Mouse (Mus musculus) megakaryocyte, adult 5-6 weeks (primary cell): ENCODE measurements around the gene Zranb3. TPM values are rescaled to one million over a fixed set of nuclear protein-coding genes. Genes with fewer than 3 reads are reported as not detected.
A peak's percentile ranks its signal among the peaks of the same experiment; 100 is the strongest.
"Not testable (repeated sequence)": the region's sequence is repeated elsewhere in the genome, so short reads cannot be mapped to it uniquely, and the experiment has no call there.

Experiments used
- ATAC-seq: 2 replicates; pipeline ENCODE4 v1.8.0; 2016; ENCODE audit warnings: mild to moderate bottlenecking, inconsistent platforms; ENCODE audit not compliant: poor library complexity, severe bottlenecking
- total RNA-seq, 2 experiments: library from RNA; stranded (forward) in 1 of 2; stranded (reverse) in 1 of 2; fragments of 153-499, 151-499 nt in 1 of 2; fragments of 221-1000, 200-1000 nt in 1 of 2; gene quantifications; 2 replicates each; pipeline versions ENCODE4 v1.2.3 to v1.2.4; 2015 to 2017

Gene Zranb3
- total RNA-seq, 2 experiments from 2014 or later = 3.7 to 6.4 TPM

DNA sequence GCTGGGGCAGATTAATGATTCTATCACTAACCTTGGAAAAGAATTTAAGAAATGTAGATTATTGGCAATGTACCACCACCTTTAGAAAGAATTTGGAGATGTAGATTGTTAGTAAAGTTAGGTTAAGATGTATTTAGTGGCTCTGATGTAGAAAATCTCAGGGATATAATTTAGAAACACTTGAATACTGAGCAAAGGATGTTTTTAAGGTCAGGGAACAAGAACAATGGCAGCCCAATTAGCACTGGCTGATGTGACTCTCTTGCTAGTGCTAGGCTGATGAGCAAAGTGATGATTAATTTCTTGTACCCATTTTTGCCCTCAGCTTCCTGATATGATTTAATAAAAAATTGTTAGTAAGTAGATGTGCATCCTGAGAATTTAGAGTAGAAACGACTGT lies 41.4 kb downstream of the Zranb3 start:
- no peak for ATAC-seq

DNA sequence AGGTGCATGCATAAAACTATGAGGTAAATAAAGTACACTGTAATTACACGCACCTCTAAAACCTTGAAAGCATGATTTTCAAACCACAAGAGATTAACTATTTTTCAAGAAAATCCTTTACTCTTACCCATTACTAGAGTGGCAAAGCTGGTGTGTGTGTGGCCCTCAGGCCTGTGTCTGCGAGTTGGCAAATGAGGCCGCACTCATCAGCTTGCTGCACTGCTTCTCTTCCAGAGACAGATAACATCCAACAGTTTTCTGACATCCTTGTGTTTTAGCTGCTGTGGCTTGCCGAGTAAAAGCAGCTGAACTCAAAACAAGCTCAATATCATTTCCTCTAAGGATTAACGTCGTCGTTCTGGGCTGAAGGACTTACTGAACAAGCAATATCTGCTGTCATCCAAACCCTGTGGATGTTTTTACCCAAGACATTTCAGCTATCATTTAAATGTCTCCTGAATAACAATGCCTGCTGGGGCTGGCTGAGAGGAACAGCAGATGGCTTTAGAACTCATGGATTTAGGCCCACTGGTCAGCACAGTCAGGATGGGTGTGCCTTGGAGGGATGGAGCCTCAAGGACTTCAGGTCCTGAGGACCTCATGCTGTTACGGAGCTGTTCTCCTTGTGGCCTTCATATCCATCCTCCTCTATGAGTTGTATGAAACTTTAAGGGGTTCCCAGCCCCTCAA lies 42.0 kb downstream of the Zranb3 start:
- no peak for ATAC-seq

DNA sequence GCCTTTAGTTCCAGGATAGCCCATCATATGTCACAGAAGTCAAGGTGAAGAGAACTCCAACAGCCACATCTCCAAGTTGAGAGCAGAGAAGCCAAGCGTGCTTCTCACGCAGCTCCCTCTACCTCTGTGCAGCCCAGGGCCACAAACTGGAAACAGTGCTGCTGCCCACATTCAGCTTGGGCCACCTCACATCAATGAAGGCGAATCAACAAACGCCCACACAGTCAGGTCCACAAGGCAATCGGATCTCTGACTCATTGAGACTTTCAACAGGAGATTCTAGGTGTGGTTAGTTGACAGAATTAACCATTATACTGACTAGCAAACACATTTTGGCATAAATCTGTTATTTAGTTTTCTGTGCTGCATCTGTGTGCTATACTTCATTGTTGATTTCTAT lies 44.2 kb downstream of the Zranb3 start:
- ATAC-seq = no peak

DNA sequence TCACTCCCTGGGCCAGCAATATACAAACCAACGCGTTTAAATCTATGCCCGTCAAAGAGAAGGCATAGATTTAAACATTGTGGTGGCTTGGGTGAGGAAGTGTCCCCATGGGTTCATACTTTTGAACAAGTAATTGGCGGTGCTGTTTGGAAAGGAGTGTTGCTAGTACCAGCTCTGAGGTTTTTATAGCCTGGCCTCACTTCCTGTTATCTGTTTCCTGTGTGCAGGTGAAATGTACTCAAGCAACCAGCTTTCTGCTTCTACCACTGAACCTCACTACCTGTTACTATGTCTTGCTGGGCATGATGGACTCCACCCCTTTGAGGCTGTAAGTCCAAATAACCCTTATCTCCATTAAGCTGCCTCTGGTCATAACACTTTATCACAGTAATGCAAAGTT lies 45.6 kb downstream of the Zranb3 start:
- ATAC-seq = peak; percentile 56

DNA sequence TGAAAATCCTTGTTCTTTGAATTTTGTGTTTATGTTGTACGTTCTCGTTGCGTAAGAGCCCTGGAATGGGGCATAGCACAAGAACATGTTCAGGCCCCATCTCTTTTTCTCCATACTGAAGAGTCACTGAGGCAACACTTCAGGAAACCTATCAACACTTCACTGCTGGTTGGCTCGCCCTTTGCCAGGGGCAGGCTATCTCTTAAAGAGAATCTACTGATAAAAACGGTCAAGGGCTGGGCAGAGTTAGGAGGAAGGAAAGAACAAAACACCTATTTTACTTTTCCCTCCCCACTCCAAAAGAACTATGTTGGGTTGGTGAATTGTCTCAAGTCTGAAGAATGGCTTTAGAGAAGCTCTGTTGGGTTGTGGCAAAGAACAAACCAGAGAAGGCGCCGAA lies 55.9 kb downstream of the Zranb3 start:
- no peak for ATAC-seq

DNA sequence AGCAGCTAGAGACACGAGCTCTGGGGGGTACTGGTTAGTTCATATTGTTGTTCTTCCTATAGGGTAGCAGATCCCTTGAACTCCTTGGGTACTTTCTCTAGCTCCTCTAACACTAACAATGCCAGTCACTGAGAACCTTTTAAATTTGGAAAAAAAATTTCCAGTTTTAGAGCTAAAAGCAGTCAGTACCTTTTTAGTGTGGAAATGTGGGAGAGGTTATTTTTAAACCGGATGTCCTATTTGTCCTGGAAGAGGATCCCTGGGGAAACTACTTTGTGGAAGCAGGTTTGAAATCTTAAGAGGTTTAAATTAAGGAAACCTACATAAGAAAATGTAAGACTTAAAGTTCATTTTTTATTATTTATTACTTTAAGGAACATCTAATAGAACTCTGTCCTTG lies 56.4 kb downstream of the Zranb3 start:
- ATAC-seq = no peak

DNA sequence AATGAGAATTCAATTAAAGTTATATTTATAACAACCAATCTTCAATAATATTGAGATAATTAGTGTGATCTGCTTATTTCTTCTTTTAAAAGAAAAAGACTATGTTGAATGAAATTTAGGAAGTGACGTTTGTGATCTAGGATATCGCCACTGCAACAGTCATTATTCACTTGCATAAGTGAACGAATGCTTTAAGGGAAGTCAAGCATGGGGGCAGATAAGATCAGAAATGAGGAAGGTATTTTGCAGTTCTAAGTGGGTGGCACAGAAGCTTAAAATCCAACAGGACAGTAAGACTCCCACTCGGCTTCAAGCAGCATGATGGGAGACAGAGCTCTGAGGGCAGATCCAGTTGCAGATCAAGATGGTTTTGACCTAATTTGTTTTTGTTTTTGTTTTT lies 58.7 kb downstream of the Zranb3 start:
- peak; percentile 80 for ATAC-seq

DNA sequence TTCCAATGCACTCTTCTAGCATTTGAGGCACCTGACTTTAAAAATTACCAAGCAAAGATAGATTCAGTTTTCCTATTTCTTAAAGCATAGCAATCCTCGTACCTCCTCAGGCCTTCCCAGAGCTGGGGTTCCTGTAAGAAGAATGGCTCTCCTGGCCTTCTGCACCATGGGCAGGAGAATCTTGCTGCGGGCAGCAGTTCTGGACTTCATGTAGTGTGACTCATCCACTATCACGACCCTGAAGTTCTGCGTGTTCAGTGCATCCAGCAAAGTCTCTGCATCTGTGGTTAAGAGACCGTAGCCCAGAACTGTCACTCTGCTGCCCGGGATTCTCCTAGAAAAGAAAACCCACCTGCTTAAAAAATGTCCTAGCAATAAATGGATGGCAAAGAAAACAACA lies 66.6 kb downstream of the Zranb3 start:
- no peak for ATAC-seq

DNA sequence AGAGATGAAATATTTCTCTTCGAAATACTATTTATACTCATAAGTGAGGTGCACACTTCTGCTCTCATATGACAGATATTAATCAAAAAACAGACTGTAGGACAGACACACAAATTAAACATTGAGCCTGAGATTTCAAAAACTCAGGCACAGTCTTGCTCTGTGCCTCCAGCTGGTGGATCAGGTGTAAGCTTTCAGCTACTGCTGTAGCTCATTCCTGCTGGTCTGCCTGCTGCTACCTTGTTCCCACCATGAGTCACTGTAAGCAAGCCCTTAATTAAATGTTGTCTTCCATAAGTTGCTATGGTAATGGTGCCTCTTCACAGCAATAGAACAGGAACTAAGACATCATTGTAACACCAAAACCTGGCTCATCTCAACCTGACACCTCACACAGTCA lies 70.7 kb downstream of the Zranb3 start:
- no peak for ATAC-seq

DNA sequence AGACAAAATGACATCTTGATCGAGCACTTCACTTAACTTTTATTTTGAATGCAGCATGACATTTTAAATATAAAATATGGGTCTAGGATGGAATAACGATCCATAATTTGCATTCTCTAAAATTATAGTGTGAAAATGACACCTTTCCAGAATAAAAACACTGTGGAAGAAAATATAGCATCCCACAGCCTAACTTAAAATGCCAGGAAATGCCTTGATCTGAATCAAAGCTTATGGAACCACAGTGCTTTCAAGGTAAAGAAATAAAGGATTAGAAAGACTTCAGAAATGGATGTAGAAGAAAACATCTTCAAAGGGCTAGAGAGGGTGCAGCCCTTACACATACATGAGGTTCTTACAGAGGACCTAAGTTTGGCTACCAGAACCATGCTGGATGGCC lies 71.3 kb downstream of the Zranb3 start:
- ATAC-seq = no peak

DNA sequence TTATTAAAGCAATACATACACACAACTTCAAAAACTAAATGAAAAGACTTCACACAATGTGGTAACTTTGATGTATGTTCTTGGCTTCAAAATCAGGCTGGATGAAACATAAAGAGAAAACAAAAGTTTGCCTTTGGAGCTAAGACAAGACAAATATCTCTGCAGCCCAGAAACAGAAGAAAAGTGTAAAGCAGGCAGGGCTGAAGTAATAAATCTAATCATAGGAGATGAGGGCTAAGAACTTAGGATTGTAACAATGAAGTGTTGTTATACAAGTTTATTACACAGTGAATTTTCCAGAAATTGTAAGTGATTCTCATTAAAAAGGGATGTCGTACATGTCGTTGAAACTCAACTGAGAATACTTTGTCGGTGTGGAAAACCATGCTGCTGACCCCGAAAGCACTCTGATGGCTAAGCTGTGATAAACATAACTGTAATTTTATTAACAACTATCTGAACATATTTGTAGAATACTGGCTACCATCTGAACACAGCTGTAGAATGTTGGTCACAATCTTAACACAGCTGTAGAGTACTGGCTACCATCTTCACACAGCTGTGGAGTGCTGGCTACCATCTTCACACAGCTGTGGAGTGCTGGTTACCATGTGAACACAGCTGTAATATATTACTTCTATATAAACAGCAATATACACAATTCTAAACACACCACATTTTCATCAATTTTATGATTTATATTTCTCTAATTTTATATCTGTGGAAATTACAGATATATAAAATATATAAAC lies 78.3 kb downstream of the Zranb3 start:
- no peak for ATAC-seq

DNA sequence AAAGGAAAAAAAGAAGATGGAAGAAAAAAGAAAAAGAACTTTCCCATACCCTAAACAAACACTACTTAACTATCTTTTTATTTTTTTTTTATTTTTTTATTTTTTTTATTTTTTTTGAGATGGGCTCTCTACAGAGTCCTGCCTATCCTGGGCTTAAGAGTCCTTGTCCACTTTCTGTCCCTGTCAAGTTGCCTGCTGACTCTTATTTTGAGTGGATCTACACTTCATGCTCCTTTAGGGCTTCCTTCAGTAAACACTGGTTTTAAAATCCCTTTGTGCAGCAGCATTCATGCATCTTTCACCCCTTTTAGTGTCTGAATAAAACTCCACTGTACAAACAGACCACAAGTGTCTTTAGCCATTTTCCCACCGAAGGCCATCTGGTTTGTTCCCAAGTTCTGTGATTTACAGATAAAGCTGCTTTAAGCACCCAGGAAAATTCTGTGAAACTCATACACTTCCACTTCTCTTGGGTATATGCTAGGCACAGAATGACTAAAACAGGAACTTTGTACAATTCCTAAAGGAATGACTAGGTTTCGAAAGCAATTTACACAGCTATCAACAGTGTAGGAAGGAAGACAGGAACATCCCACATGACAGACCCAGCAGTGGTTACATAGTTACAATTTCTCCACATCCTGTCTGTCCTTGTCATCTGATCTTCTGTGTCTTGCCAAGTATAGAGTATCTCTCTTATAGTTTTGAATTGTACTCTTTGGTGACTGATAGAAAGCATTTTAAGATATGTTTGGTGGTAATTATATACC lies 82.7 kb downstream of the Zranb3 start:
- ATAC-seq = no peak

DNA sequence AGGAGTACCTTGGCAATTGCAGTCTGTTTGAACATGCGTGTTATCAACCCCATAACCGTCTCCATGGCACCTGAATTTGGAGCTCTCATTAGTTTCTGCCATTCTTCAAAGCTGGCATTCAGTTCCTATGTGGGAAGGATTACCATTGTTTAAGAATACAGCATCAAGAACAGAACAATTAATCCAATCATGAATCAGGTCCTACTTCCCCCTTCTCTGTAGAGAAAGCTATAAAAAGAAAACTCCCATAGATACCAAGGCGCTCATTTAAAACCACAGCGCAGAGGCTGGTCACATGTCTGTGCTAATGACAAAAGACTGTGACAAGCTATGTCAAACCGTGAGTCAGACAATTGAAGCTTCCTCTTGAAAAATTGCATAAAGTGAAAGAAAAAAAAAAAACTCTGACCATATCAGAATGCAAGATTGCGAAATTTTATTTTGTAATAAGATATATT lies 86.8 kb downstream of the Zranb3 start:
- peak; percentile 93 for ATAC-seq

DNA sequence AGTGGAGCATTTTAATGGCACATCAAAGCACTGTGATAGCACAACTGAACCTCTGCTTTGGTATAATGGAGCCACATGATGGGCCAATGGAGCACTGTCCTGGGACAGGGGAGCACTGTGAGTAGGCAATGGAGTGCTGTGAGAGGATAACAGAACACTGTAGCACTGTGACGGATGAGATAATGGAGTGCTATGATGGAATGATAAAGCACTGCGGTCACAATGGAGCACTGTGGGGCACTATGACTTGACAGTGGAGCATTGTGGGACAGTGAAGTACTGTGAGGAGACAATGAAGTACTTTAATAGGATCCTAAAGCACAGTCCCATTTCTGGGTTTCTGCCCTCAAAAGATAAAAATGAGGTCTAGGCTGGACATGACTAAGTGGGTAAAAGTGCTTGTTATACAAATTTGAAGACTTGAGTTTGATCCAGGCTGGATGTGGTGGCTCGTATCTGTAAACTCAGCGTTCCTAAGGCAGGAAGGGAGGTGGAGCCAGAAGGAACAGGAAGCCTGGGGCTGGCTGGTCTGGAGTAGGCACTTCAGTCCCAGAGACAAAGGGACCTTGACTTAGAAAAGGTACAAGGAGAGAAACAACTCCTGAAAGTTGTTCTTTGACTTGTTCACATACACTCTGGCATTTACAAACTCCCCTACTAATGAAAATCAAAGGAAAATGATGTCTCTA lies 89.0 kb downstream of the Zranb3 start:
- no peak for ATAC-seq

DNA sequence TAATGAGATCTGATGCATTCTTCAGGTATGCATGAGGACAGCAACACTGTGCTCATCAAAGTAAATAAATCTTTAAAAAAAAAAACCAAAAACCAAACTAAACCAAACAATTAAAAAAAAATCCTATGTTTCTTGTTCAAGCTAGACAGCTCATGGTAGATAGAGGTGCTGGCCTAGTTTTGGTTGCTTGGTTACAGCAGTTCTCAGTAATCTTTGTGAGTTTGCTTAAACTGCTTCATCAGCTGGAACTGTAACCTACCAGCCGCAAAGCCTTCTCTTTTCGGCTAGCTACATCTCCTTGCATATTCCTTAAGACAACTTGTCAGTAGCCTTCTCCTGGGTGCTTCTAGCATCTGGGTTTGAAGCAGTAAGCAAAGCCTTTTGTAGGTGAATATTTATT lies 93.1 kb downstream of the Zranb3 start:
- ATAC-seq = no peak

DNA sequence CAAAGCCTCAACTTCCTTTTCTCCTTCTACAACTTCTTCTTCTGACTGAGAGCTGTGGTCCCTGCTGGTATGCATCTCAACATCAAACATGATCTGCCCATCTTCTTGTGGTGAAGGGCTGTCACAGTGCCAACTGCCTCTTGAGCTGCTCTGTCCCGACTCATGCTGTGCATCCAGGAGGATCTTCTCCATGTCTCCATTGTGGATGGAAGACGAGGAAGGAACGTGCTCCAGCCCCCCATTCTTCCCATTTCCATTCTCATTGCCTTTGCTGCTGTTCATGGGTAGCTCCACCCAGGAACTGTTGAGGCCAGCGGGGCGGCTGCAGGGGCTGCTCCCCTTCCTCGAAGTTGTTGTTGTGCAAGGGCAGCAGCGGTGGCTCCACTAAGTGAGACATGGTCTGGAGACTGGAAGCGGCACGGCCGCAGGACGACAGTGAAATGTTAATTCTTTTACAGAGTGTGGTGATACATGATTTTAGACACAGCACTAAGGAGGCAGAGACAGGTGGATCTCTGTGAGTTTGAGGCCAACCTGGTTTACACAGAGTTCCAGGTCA lies 96.7 kb downstream of the Zranb3 start:
- peak; percentile 80 for ATAC-seq

DNA sequence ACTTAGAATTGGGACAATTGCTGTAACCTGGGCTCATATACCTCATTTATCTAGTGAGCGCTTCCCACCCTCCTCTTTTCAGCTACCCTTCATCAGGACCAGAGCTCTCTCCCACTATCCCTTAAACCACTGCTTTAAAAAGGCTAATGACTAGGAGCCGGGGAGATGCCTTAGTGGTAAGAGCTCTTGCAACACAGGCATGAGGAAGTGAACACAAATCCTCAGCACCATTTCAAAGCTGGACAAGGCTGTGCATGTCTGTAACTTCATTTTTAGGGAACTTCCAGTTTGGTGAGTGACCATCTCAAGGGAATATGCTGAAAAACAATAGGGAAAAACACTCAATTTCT lies 98.5 kb downstream of the Zranb3 start:
- ATAC-seq = peak; percentile 82

DNA sequence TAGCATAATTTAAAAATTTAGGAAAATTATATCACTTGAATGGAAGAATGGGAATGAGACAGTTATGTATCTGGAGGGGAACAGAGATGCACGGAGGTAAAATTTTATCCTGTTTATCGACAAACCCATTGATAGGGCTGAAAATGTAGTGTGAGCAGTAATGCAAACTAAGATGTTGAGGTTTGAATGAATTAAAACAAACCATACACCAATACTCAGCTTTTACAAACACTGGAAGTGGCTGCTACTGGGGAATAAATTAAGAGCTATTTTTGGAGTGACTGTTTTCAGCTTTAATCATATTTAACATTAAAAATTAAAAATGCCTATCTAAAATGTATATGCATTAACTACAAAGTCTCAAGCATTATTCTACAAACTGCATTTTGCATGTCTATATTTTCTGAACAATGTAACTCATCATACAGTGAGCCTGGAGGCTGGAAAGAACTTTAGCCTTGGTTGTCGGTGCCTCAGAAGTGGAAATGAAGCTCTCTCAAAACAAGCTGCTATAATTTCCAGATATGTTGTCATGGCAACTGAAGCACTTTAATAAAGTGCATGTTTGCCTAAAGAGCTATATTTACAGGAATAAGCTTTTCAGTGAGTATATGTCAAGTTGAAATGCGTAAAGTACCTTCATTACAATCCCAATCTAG lies 99.0 kb downstream of the Zranb3 start:
- ATAC-seq = no peak

DNA sequence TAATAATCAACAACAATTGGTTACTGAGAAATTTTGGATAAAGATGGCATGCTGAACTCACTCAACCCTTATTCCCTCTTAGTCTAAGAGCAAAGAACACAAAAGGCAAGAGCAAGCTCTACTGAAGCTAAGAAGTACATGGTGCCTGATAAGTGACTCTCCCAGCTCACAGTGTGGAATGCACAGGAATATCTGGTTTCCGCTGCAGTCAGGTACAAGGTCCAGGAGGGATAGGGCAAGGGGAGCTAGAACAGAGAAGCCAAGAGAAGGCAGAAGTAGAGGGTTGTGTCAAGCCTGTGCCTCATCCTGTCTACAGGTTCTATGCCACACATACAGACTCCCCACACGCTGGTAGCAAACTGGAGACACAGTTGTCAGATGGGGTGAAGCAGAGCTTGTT lies 100.7 kb downstream of the Zranb3 start:
- ATAC-seq = no peak

DNA sequence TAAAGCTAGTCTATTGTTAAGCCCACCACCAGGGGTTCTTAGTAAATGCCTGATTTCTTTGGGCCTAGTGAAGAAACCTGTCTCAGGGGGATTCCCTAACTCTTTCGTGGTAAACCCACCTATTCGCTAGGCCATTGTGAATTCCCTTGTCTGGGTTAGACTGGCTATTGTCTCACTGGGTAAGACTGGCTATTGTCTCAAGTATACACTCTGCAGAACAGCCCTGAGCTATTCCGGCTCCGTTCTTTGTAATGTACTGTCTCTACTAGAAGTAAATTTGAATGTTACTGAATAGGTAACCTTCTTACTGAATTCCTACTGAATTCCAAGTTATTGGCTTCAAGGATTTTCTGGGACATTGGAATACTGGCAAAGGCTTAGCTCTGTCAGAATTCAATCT lies 101.9 kb downstream of the Zranb3 start:
- not testable (repeated sequence) for ATAC-seq
